Comparison of ENCODE assay signal across 9 mouse cellular contexts in the genomic region with DNA sequence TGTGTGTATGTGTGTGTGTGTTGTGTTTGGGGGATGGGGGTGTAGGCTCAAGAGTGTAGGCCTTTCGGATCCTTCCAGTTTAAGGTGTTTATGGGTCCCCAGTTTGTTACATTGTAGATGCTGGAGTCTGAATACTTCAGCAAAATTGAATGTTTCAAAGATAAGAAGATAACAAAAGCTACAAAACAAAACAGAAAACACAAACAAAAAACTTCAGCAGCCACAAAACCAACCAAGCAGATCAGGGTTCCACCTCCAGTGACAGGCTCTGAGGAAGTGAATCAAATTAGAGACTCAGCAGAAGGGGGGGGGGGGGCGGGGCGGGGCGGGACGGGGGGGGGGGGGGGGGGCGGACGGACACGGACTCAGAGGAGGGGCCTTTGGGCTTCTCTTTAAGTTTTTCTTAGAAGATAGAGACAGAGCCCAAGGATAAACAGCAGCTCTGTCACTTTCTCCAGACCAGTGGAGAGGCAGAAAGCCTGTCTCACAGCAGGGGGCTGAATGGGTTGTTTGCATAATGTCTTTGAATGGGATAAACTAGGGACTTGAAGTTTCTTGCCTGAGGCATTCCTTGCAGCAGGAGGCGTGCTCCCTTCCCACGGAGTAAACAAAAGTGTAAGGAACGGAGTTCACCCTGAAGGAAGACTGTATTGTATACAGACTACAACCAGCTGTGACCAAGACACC. TPM values are rescaled to one million over a fixed set of nuclear protein-coding genes. Genes with fewer than 3 reads are reported as not detected.
DNase-seq lines count a peak whose midpoint lies in the region; ATAC-seq and TF ChIP-seq lines count a peak whose summit lies in the region.
"Had no signal": no experiment of that assay in that cellular context is flagged by ENCODE, and none has a peak within 500 bp of the region (broad histone marks: within the 10 kb centered on the region; RNA-seq: fewer than 3 reads in every experiment).

No protein-coding gene starts in this region.

- H3K4me2 ChIP-seq in forebrain, postnatal 0 days (ENCODE audit: low read depth): no peak overlapping the region
- H3K4me2 ChIP-seq in limb, embryonic 11.5 days (ENCODE audit: low read depth, severe bottlenecking): no peak overlapping the region

- no peak overlapping the region for H3K4me3 ChIP-seq in forebrain, postnatal 0 days (ENCODE audit: low read depth, low read length)
- H3K4me3 ChIP-seq in limb, embryonic 11.5 days (ENCODE audit: low read depth, low read length): no peak overlapping the region
- H3K4me3 ChIP-seq: megakaryocyte, embryonic 14.5 days had no signal

- no peaks in the 10 kb centered on the region for H3K4me1 ChIP-seq in forebrain, postnatal 0 days (ENCODE audit: insufficient read depth)
- H3K4me1 ChIP-seq in limb, embryonic 11.5 days (ENCODE audit: control insufficient read depth, insufficient read depth, low read length): no peaks in the 10 kb centered on the region

- no peaks in the 10 kb centered on the region for H3K27me3 ChIP-seq in forebrain, postnatal 0 days (ENCODE audit: insufficient read depth, low read length)
- H3K27me3 ChIP-seq in limb, embryonic 11.5 days (ENCODE audit: control insufficient read depth, insufficient read depth, low read length): no peaks in the 10 kb centered on the region
- no peaks in the 10 kb centered on the region for H3K27me3 ChIP-seq in splenic B cell, adult 2 months (ENCODE audit: control insufficient read depth, insufficient read depth, low read length, poor library complexity, severe bottlenecking)

- peak; percentile 41 for TF ChIP-seq CTCF in forebrain, postnatal 0 days (IDR thresholded peaks at IDR 0.05; ENCODE audit: low read depth)

- no peaks in the 10 kb centered on the region for H3K9me3 ChIP-seq in forebrain, postnatal 0 days (ENCODE audit: low read length)
- no peaks in the 10 kb centered on the region for H3K9me3 ChIP-seq in limb, embryonic 11.5 days (ENCODE audit: control insufficient read depth, low read length)

- WGBS in forebrain, postnatal 0 days: 17% methylated on average over 4 of the region's 11 CpGs
- WGBS in limb, embryonic 11.5 days: 14% methylated on average over 8 of the region's 11 CpGs

- H3K36me3 ChIP-seq in forebrain, postnatal 0 days (ENCODE audit: insufficient read depth): no peaks in the 10 kb centered on the region
- H3K36me3 ChIP-seq in limb, embryonic 11.5 days (ENCODE audit: control insufficient read depth, insufficient read depth, low read length): no peaks in the 10 kb centered on the region
- no peaks in the 10 kb centered on the region for H3K36me3 ChIP-seq in splenic B cell, adult 2 months (ENCODE audit: control insufficient read depth, insufficient read depth, low read length, poor library complexity, severe bottlenecking)

- H3K9ac ChIP-seq in forebrain, postnatal 0 days: no peak overlapping the region
- no peak overlapping the region for H3K9ac ChIP-seq in limb, embryonic 11.5 days (ENCODE audit: low read length)

- peak; percentile 11 to 18 for DNase-seq in B cell, adult 2 months
- peak; percentile 47 for DNase-seq in Muller cell, postnatal 12 days (ENCODE audit: inconsistent ontology term)
- DNase-seq in forebrain, postnatal 0 days: peak; percentile 37
- peak; percentile 55 for DNase-seq in limb, embryonic 11.5 days (ENCODE audit: low spot score)
- peak; percentile 71 for DNase-seq in splenic B cell, adult 2 months (ENCODE audit: low read depth, low spot score)
- DNase-seq in thymus, postnatal 4 days: no peak
- no peak for DNase-seq in spleen, adult 18-20 months

- no peak overlapping the region for H3K27ac ChIP-seq in forebrain, postnatal 0 days (ENCODE audit: low read depth, low read length)
- H3K27ac ChIP-seq in limb, embryonic 11.5 days (replicated peaks; ENCODE audit: low read depth, low read length): no peak overlapping the region

- ATAC-seq in forebrain, postnatal 0 days: peak; percentile 61
- 0 out of 2 replicates have a peak, but pooled peaks have one; percentile 31 for ATAC-seq in limb, embryonic 11.5 days (ENCODE audit: insufficient number of reproducible peaks, low FRiP score, low TSS enrichment, low read depth)
- no peak for ATAC-seq in erythroid progenitor cell, adult 5-6 weeks (replicated peaks; ENCODE audit: low FRiP score, poor library complexity, severe bottlenecking)

RNA-seq across cellular contexts. Expression of gene Ano10, which starts 8.9 kb away (rescaled TPM):
- total RNA-seq in forebrain, postnatal 0 days (2014; rRNA removed): 24.7 and 35.3 TPM in 2 replicates
- polyA plus RNA-seq in forebrain, postnatal 0 days (2015; fragmentation: Nextera tagmentation; extraction: Ambion mirVana): 26.3 and 32.0 TPM in 2 replicates
- polyA plus RNA-seq in limb, embryonic 11.5 days (2014; fragmentation: Nextera tagmentation; extraction: Ambion mirVana): 25.9 and 26.8 TPM in 2 replicates
- 7.9 and 28.1 TPM in 2 replicates for total RNA-seq in erythroid progenitor cell, adult 5-6 weeks (2015; ENCODE audit: low replicate concordance)
- 3.1 and 5.1 TPM in 2 replicates for total RNA-seq in erythroid progenitor cell, adult 5-6 weeks (2017; ENCODE audit: low replicate concordance)

Comparison
In these comparisons a context has a peak if more than half of its experiments do, and no peak if none do; other contexts are left out.
1. DNase-seq: peak in B cell, adult 2 months (2 of 2), Muller cell, postnatal 12 days (single experiment), forebrain, postnatal 0 days (single experiment), limb, embryonic 11.5 days (single experiment) and splenic B cell, adult 2 months (single experiment); none in thymus, postnatal 4 days (single experiment) and spleen, adult 18-20 months (0 of 2).